Mouse (Mus musculus): ENCODE results near the gene Inhba. TPM values are rescaled to one million over a fixed set of nuclear protein-coding genes. Genes with fewer than 3 reads are reported as not detected.

The Inhba gene
- polyA plus RNA-seq, 1 experiment = not detected

GRCm38 (mm10) chr13:16008348-16008747, 3.3 kb upstream of the Inhba start:
- Histone ChIP-seq H3K4me3 (replicated peaks) (no peak overlapping the region), H3K4me1 (ENCODE audit: control insufficient read depth) (no peaks in the 10 kb centered on the region), H3K27me3 (ENCODE audit: control insufficient read depth) (peaks cover 16% of the 10 kb centered on the region), H3K9me3 (ENCODE audit: control insufficient read depth, low read length) (no peaks in the 10 kb centered on the region), H3K36me3 (ENCODE audit: control insufficient read depth) (no peaks in the 10 kb centered on the region)
- no peak for TF ChIP-seq TAL1 (IDR thresholded peaks at IDR 0.05; ENCODE audit: low read length)
- no peak for TF ChIP-seq GATA1 (IDR thresholded peaks at IDR 0.05; ENCODE audit: low read length)

DNA sequence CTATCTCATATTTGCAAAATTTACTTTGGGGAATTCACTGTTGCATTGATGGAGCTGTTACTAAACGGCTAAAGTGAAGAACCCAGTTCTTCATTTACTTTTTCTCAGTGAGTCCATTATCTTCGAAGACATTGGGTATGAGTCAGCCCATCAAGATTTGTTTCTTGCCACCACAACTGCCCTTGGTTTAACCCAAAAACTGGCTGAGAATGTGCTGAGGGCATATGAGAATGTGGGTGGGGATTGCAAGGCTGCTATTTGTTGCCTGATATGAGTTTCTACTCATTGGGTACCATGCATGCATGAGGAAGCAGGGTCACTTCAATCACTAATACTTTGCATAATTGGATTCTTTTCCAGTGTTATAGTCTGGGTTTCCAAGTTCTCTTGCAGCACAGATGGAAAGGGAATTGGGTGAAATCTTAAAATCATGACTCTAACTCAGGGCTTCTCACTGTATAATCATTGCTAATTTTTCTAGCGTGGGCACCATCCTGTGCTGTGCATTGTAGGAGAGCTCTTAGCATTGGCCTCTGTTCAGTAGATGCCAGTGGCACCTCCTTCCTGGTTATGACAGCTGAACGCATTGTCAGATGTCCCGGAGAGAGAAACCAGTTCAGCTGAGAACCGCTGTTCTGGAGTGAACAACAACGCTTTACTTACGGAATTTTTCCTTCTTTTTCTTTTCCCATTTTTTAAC, 1.7 kb upstream of the Inhba start:
- no peaks in the 10 kb centered on the region for H3K9me3 ChIP-seq (ENCODE audit: control insufficient read depth, low read length)
- H3K27me3 ChIP-seq (ENCODE audit: control insufficient read depth) = peaks cover 16% of the 10 kb centered on the region
- H3K4me1 ChIP-seq (ENCODE audit: control insufficient read depth) = no peaks in the 10 kb centered on the region
- TF ChIP-seq TAL1 (IDR thresholded peaks at IDR 0.05; ENCODE audit: low read length) (no peak), GATA1 (IDR thresholded peaks at IDR 0.05; ENCODE audit: low read length) (no peak)
- no peak overlapping the region for H3K4me3 ChIP-seq (replicated peaks)
- H3K36me3 ChIP-seq (ENCODE audit: control insufficient read depth) = no peaks in the 10 kb centered on the region

DNA sequence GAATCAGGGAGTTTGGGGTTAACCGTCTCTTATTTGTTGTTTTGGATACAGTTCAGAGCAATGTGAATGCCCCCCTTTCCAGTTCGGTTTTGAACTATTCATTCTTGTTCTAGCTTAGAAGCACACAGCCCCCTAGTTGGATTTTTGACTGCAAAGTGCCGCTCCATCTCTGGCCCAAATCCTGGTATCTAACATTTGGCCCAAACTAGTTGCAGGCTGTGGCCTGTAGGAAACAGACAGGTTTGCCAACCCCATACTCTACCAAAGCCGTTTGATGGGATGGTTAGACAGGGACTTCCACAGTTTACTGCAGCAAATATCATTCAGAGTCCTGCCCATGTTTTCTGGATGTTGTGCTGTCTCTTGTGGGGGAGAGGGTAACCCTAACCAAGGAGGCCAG, 1.1 kb upstream of the Inhba start:
- Histone ChIP-seq H3K27me3 (ENCODE audit: control insufficient read depth) (peaks cover 16% of the 10 kb centered on the region), H3K9me3 (ENCODE audit: control insufficient read depth, low read length) (no peaks in the 10 kb centered on the region), H3K4me3 (replicated peaks) (no peak overlapping the region), H3K36me3 (ENCODE audit: control insufficient read depth) (no peaks in the 10 kb centered on the region), H3K4me1 (ENCODE audit: control insufficient read depth) (no peaks in the 10 kb centered on the region)
- TF ChIP-seq GATA1 (IDR thresholded peaks at IDR 0.05; ENCODE audit: low read length) (no peak), TAL1 (IDR thresholded peaks at IDR 0.05; ENCODE audit: low read length) (no peak)

- TF ChIP-seq GATA1 (IDR thresholded peaks at IDR 0.05; ENCODE audit: low read length) = no peak
- no peak for TF ChIP-seq TAL1 (IDR thresholded peaks at IDR 0.05; ENCODE audit: low read length)
- Histone ChIP-seq H3K4me1 (ENCODE audit: control insufficient read depth) (no peaks in the 10 kb centered on the region), H3K9me3 (ENCODE audit: control insufficient read depth, low read length) (no peaks in the 10 kb centered on the region), H3K4me3 (replicated peaks) (peak overlapping the region; percentile 32), H3K27me3 (ENCODE audit: control insufficient read depth) (peaks cover 22% of the 10 kb centered on the region), H3K36me3 (ENCODE audit: control insufficient read depth) (no peaks in the 10 kb centered on the region)
Observed at GRCm38 (mm10) chr13:16012243-16012887, 714 bp downstream of the Inhba start.

- Histone ChIP-seq H3K9me3 (ENCODE audit: control insufficient read depth, low read length) (no peaks in the 10 kb centered on the region), H3K4me3 (replicated peaks) (no peak overlapping the region), H3K4me1 (ENCODE audit: control insufficient read depth) (no peaks in the 10 kb centered on the region), H3K36me3 (ENCODE audit: control insufficient read depth) (no peaks in the 10 kb centered on the region), H3K27me3 (ENCODE audit: control insufficient read depth) (peaks cover 28% of the 10 kb centered on the region)
- TF ChIP-seq GATA1 (IDR thresholded peaks at IDR 0.05; ENCODE audit: low read length) (no peak), TAL1 (IDR thresholded peaks at IDR 0.05; ENCODE audit: low read length) (no peak)
Observed at GRCm38 (mm10) chr13:16014166-16014565, 2.5 kb downstream of the Inhba start.

GRCm38 (mm10) chr13:16016506-16016905, 4.9 kb downstream of the Inhba start:
- Histone ChIP-seq H3K4me3 (replicated peaks) (no peak overlapping the region), H3K27me3 (ENCODE audit: control insufficient read depth) (peaks cover 24% of the 10 kb centered on the region), H3K4me1 (ENCODE audit: control insufficient read depth) (no peaks in the 10 kb centered on the region), H3K9me3 (ENCODE audit: control insufficient read depth, low read length) (no peaks in the 10 kb centered on the region), H3K36me3 (ENCODE audit: control insufficient read depth) (no peaks in the 10 kb centered on the region)
- TF ChIP-seq GATA1 (IDR thresholded peaks at IDR 0.05; ENCODE audit: low read length) (no peak), TAL1 (IDR thresholded peaks at IDR 0.05; ENCODE audit: low read length) (no peak)

DNA sequence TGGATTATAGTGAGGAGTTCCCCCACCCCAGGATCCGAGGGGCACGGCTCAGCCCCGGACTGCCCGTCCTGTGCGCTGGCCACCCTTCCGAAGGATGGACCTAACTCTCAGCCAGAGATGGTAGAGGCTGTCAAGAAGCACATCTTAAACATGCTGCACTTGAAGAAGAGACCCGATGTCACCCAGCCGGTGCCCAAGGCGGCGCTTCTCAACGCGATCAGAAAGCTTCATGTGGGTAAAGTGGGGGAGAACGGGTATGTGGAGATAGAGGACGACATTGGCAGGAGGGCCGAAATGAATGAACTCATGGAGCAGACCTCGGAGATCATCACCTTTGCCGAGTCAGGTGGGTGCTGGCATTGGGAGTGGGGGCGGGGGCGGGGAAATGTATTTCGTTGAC, 5.7 kb downstream of the Inhba start:
- peak overlapping the region; percentile 26 for H3K4me3 ChIP-seq (replicated peaks)
- H3K4me1 ChIP-seq (ENCODE audit: control insufficient read depth) = no peaks in the 10 kb centered on the region
- no peaks in the 10 kb centered on the region for H3K9me3 ChIP-seq (ENCODE audit: control insufficient read depth, low read length)
- peaks cover 15% of the 10 kb centered on the region for H3K27me3 ChIP-seq (ENCODE audit: control insufficient read depth)
- H3K36me3 ChIP-seq (ENCODE audit: control insufficient read depth) = no peaks in the 10 kb centered on the region
- TF ChIP-seq GATA1 (IDR thresholded peaks at IDR 0.05; ENCODE audit: low read length) (no peak), TAL1 (IDR thresholded peaks at IDR 0.05; ENCODE audit: low read length) (no peak)

DNA sequence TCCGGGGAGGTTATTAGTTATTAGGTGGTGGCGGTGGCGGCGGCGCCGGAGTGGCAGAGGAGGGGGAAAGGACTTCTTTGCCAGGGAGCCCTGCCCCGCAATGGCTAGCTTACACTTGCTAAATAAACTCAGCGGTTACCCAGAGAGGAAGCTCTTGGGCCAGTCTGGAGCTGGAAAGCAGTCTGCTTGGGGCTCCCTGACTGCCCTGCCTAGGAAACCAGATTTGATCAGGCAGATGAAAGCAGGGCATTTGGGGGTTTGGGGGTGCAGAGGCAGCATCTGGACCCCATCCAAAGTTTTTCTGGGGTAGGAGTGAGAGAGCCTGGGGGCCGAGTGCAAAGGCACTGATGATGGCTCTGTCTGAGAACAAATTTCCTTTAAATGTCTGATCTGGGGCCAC, 6.1 kb downstream of the Inhba start:
- H3K4me3 ChIP-seq (replicated peaks) = no peak overlapping the region
- no peaks in the 10 kb centered on the region for H3K36me3 ChIP-seq (ENCODE audit: control insufficient read depth)
- no peaks in the 10 kb centered on the region for H3K4me1 ChIP-seq (ENCODE audit: control insufficient read depth)
- TF ChIP-seq GATA1 (IDR thresholded peaks at IDR 0.05; ENCODE audit: low read length) (no peak), TAL1 (IDR thresholded peaks at IDR 0.05; ENCODE audit: low read length) (no peak)
- no peaks in the 10 kb centered on the region for H3K9me3 ChIP-seq (ENCODE audit: control insufficient read depth, low read length)
- H3K27me3 ChIP-seq (ENCODE audit: control insufficient read depth) = peaks cover 12% of the 10 kb centered on the region

DNA sequence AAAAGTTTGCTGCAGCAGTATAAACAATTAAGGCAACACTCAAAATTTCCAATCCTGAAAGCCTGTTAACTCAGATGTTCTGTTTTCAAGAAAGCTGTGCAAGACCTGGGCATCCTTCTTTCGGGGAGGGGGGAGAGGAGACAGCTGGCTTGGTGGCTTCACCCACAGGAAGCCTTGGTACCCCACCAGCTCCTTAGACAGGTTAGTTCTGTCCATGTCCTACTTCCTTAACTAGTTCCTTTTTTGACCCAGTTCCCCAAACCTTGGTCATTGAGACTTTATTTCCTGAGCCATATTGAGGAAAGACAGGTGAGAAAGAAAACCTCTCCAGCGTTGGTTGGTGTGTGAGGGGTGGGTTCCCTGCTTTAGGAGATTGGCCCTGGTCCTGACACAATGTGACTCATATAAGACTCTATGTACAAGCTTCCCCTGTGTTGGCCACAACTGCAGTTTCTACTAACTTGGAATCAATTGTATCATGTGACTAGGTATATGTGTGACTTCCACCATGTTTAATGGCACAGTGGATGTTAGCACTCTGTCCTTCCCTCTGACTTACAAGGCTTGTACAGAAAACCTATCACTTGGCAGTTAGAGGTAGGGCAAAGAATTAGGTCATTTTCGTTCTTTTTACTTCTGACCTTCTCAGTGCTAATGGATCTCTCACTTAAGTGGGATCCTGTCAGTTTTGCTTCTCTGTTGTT, 7.3 kb downstream of the Inhba start:
- no peak for TF ChIP-seq GATA1 (IDR thresholded peaks at IDR 0.05; ENCODE audit: low read length)
- TF ChIP-seq TAL1 (IDR thresholded peaks at IDR 0.05; ENCODE audit: low read length) = no peak
- H3K27me3 ChIP-seq (ENCODE audit: control insufficient read depth) = peaks cover 12% of the 10 kb centered on the region
- no peaks in the 10 kb centered on the region for H3K4me1 ChIP-seq (ENCODE audit: control insufficient read depth)
- no peaks in the 10 kb centered on the region for H3K9me3 ChIP-seq (ENCODE audit: control insufficient read depth, low read length)
- no peak overlapping the region for H3K4me3 ChIP-seq (replicated peaks)
- no peaks in the 10 kb centered on the region for H3K36me3 ChIP-seq (ENCODE audit: control insufficient read depth)

Data from erythroblast, embryonic 14.5 days (primary cell).